15 mouse cellular contexts compared by ENCODE assay signal in genomic region chr7:96530571-96531426, GRCm38 (mm10).
DNase-seq lines count a peak whose midpoint lies in the region; ATAC-seq lines count a peak whose summit lies in the region.
"Had no signal": no experiment of that assay in that cellular context is flagged by ENCODE, and none has a peak within 500 bp of the region (broad histone marks: within the 10 kb centered on the region; RNA-seq: fewer than 3 reads in every experiment).

No protein-coding gene starts in this region.

- H3K27ac ChIP-seq in kidney, embryonic 16.5 days (ENCODE audit: low read length), result peak overlapping the region; percentile 35; the same call in 1 of the 2 replicates
- no peak overlapping the region for H3K27ac ChIP-seq in embryonic facial prominence, embryonic 12.5 days
- no peak overlapping the region for H3K27ac ChIP-seq in limb, embryonic 11.5 days (replicated peaks; ENCODE audit: low read depth, low read length)
- H3K27ac ChIP-seq: heart, embryonic 10.5 days had no signal

- H3K9ac ChIP-seq in kidney, embryonic 16.5 days (replicated peaks; ENCODE audit: low read length), result no peak overlapping the region
- no peak overlapping the region for H3K9ac ChIP-seq in embryonic facial prominence, embryonic 12.5 days
- H3K9ac ChIP-seq in limb, embryonic 11.5 days (ENCODE audit: low read length), result peak overlapping the region; percentile 2; the same call in 1 of the 2 replicates
- H3K9ac ChIP-seq: lung, embryonic 14.5 days had no signal

- no peak overlapping the region for H3K4me2 ChIP-seq in kidney, embryonic 16.5 days (replicated peaks; ENCODE audit: low read depth, low read length)
- no peak overlapping the region for H3K4me2 ChIP-seq in embryonic facial prominence, embryonic 12.5 days (replicated peaks)
- no peak overlapping the region for H3K4me2 ChIP-seq in limb, embryonic 11.5 days (ENCODE audit: low read depth, severe bottlenecking)
- H3K4me2 ChIP-seq: lung, embryonic 14.5 days had no signal

- H3K4me1 ChIP-seq in kidney, embryonic 16.5 days (ENCODE audit: insufficient read depth, low read length), result peaks cover 27% of the 10 kb centered on the region
- peaks cover 37% of the 10 kb centered on the region for H3K4me1 ChIP-seq in embryonic facial prominence, embryonic 12.5 days
- peaks cover 20% of the 10 kb centered on the region for H3K4me1 ChIP-seq in limb, embryonic 11.5 days (ENCODE audit: control insufficient read depth, insufficient read depth, low read length)
- H3K4me1 ChIP-seq: heart, embryonic 10.5 days had no signal

- WGBS in kidney, embryonic 16.5 days, result 46% methylated on average over 10 of the region's 10 CpGs
- 35% methylated on average over 10 of the region's 10 CpGs for WGBS in embryonic facial prominence, embryonic 12.5 days
- 41% methylated on average over 10 of the region's 10 CpGs for WGBS in limb, embryonic 11.5 days

- ATAC-seq in cerebellum, adult (ENCODE audit: insufficient number of reproducible peaks, low FRiP score, low TSS enrichment), result peak; percentile 38; the same call in 1 of the 2 replicates
- ATAC-seq in kidney, embryonic 16.5 days (ENCODE audit: low FRiP score, low TSS enrichment), result peak; percentile 24; the same call in 1 of the 2 replicates
- 0 out of 2 replicates have a peak, but pooled peaks have one; percentile 8 for ATAC-seq in embryonic facial prominence, embryonic 12.5 days (ENCODE audit: insufficient number of reproducible peaks, insufficient read depth, low FRiP score, low TSS enrichment)
- ATAC-seq in limb, embryonic 11.5 days (ENCODE audit: insufficient number of reproducible peaks, low FRiP score, low TSS enrichment, low read depth), result peak; percentile 23; the same call in 1 of the 2 replicates
- ATAC-seq: activated CD4-positive, CD25-positive, alpha-beta regulatory T cell, adult 4 months had no signal

- DNase-seq in cerebellum, postnatal 4 days (ENCODE audit: low spot score in 2 of 2), result no peak
- no peak for DNase-seq in kidney, postnatal 10 days
- no peak for DNase-seq in limb, embryonic 11.5 days (ENCODE audit: low spot score)
- DNase-seq in adrenal gland, postnatal 25 days, result no peak
- DNase-seq in layer of hippocampus, adult 9-11 months, result no peak
- DNase-seq: liver; lung, embryonic 14.5 days; right cerebral cortex, postnatal 14 days had no signal

- H3K27me3 ChIP-seq in kidney, embryonic 16.5 days (ENCODE audit: insufficient read depth, low read length), result no peaks in the 10 kb centered on the region
- no peaks in the 10 kb centered on the region for H3K27me3 ChIP-seq in embryonic facial prominence, embryonic 12.5 days
- H3K27me3 ChIP-seq in limb, embryonic 11.5 days (ENCODE audit: control insufficient read depth, insufficient read depth, low read length), result no peaks in the 10 kb centered on the region
- H3K27me3 ChIP-seq: CH12.LX had no signal

- no peaks in the 10 kb centered on the region for H3K9me3 ChIP-seq in kidney, embryonic 16.5 days (ENCODE audit: low read length)
- no peaks in the 10 kb centered on the region for H3K9me3 ChIP-seq in embryonic facial prominence, embryonic 12.5 days
- H3K9me3 ChIP-seq in limb, embryonic 11.5 days (ENCODE audit: control insufficient read depth, low read length), result no peaks in the 10 kb centered on the region
- H3K9me3 ChIP-seq: heart, embryonic 10.5 days had no signal

- H3K4me3 ChIP-seq in kidney, embryonic 16.5 days (ENCODE audit: low read length), result no peak overlapping the region
- no peak overlapping the region for H3K4me3 ChIP-seq in embryonic facial prominence, embryonic 12.5 days
- no peak overlapping the region for H3K4me3 ChIP-seq in limb, embryonic 11.5 days (ENCODE audit: low read depth, low read length)
- H3K4me3 ChIP-seq: erythroblast, embryonic 14.5 days; heart, embryonic 10.5 days had no signal

- H3K36me3 ChIP-seq in kidney, embryonic 16.5 days (ENCODE audit: insufficient read depth, low read length), result no peaks in the 10 kb centered on the region
- H3K36me3 ChIP-seq in embryonic facial prominence, embryonic 12.5 days, result no peaks in the 10 kb centered on the region
- H3K36me3 ChIP-seq in limb, embryonic 11.5 days (ENCODE audit: control insufficient read depth, insufficient read depth, low read length), result no peaks in the 10 kb centered on the region
- H3K36me3 ChIP-seq: heart, embryonic 10.5 days had no signal
